Mouse (Mus musculus) embryonic fibroblast, embryonic 13.5 days (primary cell): ENCODE data around the gene 4931429L15Rik. TPM values are rescaled to one million over a fixed set of nuclear protein-coding genes. Genes with fewer than 3 reads are reported as not detected.

ENCODE experiments used
- H3K27ac ChIP-seq: 2 replicates; pipeline ENCODE4 v1.5.1; 2012; ENCODE audit warnings: low read length, control low read depth, inconsistent platforms; ENCODE audit not compliant: insufficient read depth
- H3K4me1 ChIP-seq: 2 replicates; pipeline ENCODE4 v1.6.1; 2011; ENCODE audit warnings: low read length; ENCODE audit not compliant: control insufficient read depth, insufficient read depth
- H3K4me3 ChIP-seq: 2 replicates; pipeline ENCODE4 v1.5.1; 2011; ENCODE audit warnings: mild to moderate bottlenecking, control low read depth, low read length; ENCODE audit not compliant: insufficient read depth
- CTCF ChIP-seq: IDR thresholded peaks from 2 replicates; pipeline ENCODE4 v1.5.1; 2011; ENCODE audit warnings: mild to moderate bottlenecking, control low read depth, low read length, moderate library complexity, borderline replicate concordance; ENCODE audit not compliant: insufficient read depth
- POLR2A ChIP-seq: IDR thresholded peaks from 2 replicates; pipeline ENCODE4 v1.6.1; 2011; ENCODE audit warnings: low read depth, mild to moderate bottlenecking, control low read depth, low read length, moderate library complexity
- polyA plus RNA-seq: library from polyadenylated mRNA; stranded (reverse); fragments of >200 nt; gene quantifications from 2 replicates; pipeline ENCODE4 v1.2.4, GENCODE M21; 2011; ENCODE audit warnings: low read depth; ENCODE audit not compliant: missing spikeins, insufficient read length

The 4931429L15Rik gene
- polyA plus RNA-seq, 1 experiment = not detected

DNA sequence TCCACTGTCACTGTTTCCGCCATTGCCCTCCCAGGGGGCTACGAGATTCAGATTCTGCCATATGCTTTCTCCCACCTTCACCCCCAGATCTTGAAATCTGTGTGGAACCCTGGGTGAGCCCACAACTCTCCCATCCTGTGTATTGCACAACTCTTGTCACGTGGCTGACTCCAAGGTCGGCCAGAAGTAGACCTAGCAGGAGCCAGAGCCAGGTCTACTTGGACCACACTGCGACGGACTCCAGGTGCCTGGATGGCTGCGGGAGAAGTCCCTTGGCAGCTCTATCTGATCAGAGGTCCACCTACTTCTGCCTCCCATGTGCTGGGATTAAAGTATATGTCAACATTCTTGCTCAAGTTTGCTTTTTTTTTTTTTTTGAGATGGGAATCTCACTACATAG is 58.7 kb downstream of the 4931429L15Rik start:
- TF ChIP-seq POLR2A = no peak
- TF ChIP-seq CTCF = no peak
- Histone ChIP-seq H3K27ac (no peak overlapping the region), H3K4me1 (no peaks in the 10 kb centered on the region), H3K4me3 (no peak overlapping the region)

DNA sequence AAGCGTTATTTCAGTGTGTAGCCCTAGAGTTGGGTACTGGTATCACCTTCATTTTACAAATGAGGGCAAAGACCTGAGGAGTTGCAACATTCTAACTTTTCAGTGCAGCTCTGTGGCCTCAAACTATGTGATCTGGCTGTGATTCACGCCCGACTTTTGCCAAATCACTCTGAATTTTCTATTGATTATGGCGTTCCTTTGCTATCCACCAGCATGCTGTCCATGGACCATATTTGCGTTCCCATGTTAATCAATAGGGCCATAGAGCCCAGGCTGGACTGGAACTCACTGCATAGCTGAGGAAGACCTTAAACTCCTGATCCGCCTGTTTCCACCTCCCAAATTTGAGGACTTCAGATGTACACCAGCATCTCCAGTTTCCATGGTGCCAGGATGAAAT is 60.7 kb downstream of the 4931429L15Rik start:
- TF ChIP-seq CTCF (no peak), POLR2A (no peak)
- Histone ChIP-seq H3K27ac (no peak overlapping the region), H3K4me3 (no peak overlapping the region), H3K4me1 (no peaks in the 10 kb centered on the region)

DNA sequence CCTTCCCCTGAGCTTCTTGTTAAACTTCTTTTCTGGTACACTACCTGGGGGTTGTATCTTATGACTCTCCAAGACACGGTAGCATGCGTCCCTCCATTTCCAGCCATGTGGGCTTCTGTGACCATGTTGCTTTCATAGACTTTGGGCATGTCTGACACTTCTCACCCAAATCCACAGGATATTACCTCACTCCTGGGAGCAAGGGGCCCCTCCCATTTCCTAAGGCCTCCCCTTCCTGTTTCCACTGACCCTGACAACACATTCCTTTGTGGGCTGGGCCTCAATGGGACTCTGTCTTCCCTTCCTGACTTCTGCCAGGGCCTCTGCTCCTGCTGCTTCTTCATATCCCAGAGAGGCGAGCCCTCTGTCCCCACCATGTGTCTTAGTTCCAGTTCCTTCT is 62.2 kb downstream of the 4931429L15Rik start:
- Histone ChIP-seq H3K4me3 (no peak overlapping the region), H3K27ac (no peak overlapping the region), H3K4me1 (no peaks in the 10 kb centered on the region)
- TF ChIP-seq POLR2A (no peak), CTCF (no peak)

DNA sequence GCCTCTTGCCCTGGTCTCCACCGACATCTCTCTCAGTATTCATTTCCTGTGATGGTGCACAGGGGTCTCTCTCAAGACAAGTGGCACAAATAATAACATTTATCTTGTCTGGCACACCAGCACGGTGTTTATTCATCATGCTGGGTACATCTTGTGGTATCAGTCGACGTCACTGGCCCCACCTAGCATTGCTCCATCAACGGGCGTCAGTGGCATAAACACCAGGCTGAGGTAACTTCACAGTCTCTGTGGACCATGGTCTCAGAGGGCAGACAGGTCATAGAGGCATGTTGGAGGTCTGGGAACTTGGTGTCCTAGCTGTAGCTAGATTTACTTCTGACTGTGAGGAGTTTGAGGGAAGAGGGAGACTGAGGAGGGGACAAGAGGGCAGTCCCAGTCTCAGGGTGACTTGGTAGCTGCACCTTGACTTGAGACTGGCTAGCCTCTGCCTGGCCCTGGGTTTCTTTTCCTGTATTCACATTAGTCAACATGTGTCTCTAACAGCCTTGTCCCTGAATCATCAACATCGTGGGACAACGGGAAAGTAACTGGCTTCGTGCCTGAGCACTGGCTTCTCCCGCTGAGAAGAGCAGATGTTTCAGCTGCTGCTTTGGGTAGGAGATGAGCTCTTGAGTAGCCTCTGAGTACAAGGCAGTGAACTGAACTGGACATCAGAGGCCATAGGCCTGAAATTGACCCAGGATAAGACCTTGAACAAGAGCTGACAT is 63.0 kb downstream of the 4931429L15Rik start:
- Histone ChIP-seq H3K4me3 (no peak overlapping the region), H3K4me1 (no peaks in the 10 kb centered on the region)
- TF ChIP-seq POLR2A = no peak
- TF ChIP-seq CTCF = no peak

DNA sequence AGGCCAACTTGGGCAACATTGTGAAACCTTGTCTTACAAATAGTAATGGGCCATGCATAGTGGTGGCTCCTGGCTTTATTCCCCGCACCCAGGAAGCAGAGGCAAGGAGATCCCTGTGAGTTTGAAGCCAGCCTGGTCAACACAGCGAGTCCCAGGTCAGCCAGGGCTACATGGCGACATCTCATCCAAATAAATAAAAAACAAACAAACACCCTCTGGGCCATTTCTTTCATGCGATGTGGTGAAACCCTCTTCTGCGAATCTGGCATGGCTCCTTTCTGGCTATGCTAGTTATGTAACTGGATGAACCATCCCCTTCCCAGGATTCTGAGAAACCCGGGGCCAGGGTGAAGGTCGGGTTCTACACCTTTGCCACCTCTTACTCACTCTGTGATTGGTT is 63.6 kb downstream of the 4931429L15Rik start:
- no peak for TF ChIP-seq CTCF
- no peak for TF ChIP-seq POLR2A
- H3K4me1 ChIP-seq = no peaks in the 10 kb centered on the region
- H3K27ac ChIP-seq = no peak overlapping the region
- no peak overlapping the region for H3K4me3 ChIP-seq

More for the DNA sequence above, 63.0 kb downstream of the 4931429L15Rik start:
- no peak overlapping the region for H3K27ac ChIP-seq

Other genes with a start within 250 kb of the 4931429L15Rik start
- not detected in 2 replicates for gene Apoa1, start 91.4 kb downstream of the 4931429L15Rik start, polyA plus RNA-seq
- gene Apoc3, start 84.3 kb downstream of the 4931429L15Rik start, polyA plus RNA-seq = not detected in 2 replicates
- not detected in 2 replicates for gene Apoa4, start 79.3 kb downstream of the 4931429L15Rik start, polyA plus RNA-seq
- not detected in 2 replicates for gene Apoa5, start 51.4 kb downstream of the 4931429L15Rik start, polyA plus RNA-seq
- gene Zpr1, start 46.9 kb downstream of the 4931429L15Rik start, polyA plus RNA-seq = 43.1 and 48.8 TPM in 2 replicates
- 13.8 and 16.8 TPM in 2 replicates for gene Bud13, start 37.0 kb downstream of the 4931429L15Rik start, polyA plus RNA-seq